Mouse (Mus musculus) cerebellum, postnatal 4 days (tissue): ENCODE results near the gene Vmn2r99.

ENCODE experiments used
- DNase-seq, 2 experiments: peaks; one replicate each; pipeline ENCODE4 v3.0.0; 2022; ENCODE audit warnings: low spot score in 2 of 2, mixed read lengths in 1 of 2

Gene Vmn2r99

GRCm38 (mm10) chr17:19361649-19362048, at the start of gene Vmn2r99:
Gene Vmn2r99, plus strand, starts transcription at chr17:19361949.
- DNase-seq = no peak

GRCm38 (mm10) chr17:19437623-19438022, 75.9 kb downstream of the Vmn2r99 start:
- DNase-seq = no peak

- no peak for DNase-seq
Observed at GRCm38 (mm10) chr17:19444932-19445331, 83.2 kb downstream of the Vmn2r99 start.
